Mouse (Mus musculus): Measurements from ENCODE around the gene Thsd7a.

DNA sequence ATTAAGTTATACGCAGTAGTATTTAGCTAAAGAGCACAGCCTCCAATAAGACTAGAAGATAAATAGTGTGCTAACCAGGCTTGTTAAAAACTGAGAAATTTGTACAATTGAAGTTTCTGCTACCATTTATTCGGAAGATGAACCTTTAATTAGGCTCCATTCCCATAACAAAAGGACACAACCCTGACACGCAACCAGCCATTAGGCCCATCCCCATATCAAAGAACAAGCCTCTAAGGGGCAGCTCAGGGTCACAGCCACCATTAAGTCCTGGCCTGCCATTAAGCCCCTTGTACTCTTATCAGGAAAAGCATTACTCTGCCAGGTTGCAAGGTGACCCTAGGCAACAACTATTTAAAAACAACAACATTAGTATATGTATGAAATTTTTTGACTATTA lies 198.0 kb downstream of the Thsd7a start:
- TF ChIP-seq CTCF (IDR thresholded peaks at IDR 0.05; ENCODE audit: extremely low read depth, insufficient read depth, low read length) (no peak), POLR2A (IDR thresholded peaks at IDR 0.05; ENCODE audit: extremely low read depth, insufficient read depth, low read length) (no peak)

Data from cortical plate, adult 2 months (tissue).